In the genomic region with DNA sequence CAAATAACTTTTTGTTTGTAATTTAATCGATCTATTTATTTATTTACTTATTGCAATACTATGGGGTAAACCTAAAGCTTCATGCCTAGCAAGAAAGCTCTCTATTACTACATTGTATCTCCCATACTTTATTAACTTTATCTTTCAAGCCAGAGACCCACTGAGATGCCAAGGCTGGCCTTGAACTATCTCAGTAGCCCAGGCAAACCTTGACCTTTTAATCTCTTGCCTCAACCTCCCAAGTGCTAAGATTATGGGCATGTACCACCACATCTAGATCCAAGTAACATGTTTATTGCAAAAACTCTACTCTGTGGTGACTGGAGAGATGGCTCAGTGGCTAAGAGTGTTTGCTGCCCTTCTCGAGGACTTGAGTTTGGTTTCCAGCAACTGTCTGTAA, we compare ENCODE assay signal across 25 mouse cellular contexts. TPM values are rescaled to one million over a fixed set of nuclear protein-coding genes. Genes with fewer than 3 reads are reported as not detected.
A peak's percentile ranks its signal among the peaks of the same experiment; 100 is the strongest.
DNase-seq lines count a peak whose midpoint lies in the region; ATAC-seq and TF ChIP-seq lines count a peak whose summit lies in the region.
"Had no signal": no experiment of that assay in that cellular context is flagged by ENCODE, and none has a peak within 500 bp of the region (broad histone marks: within the 10 kb centered on the region; RNA-seq: fewer than 3 reads in every experiment).

No protein-coding gene starts in this region.

- no peak for TF ChIP-seq CTCF in liver, postnatal 0 days (IDR thresholded peaks at IDR 0.05; ENCODE audit: low read depth)
- no peak for TF ChIP-seq CTCF in liver, embryonic 14.5 days (IDR thresholded peaks at IDR 0.05; ENCODE audit: low read depth)
- TF ChIP-seq CTCF in forebrain, postnatal 0 days (IDR thresholded peaks at IDR 0.05; ENCODE audit: low read depth): no peak

- H3K27ac ChIP-seq in liver, embryonic 12.5 days: no peak overlapping the region
- no peak overlapping the region for H3K27ac ChIP-seq in liver, postnatal 0 days (ENCODE audit: low read depth)
- H3K27ac ChIP-seq in liver, embryonic 14.5 days: no peak overlapping the region
- no peak overlapping the region for H3K27ac ChIP-seq in forebrain, postnatal 0 days (ENCODE audit: low read depth, low read length)
- H3K27ac ChIP-seq: embryonic facial prominence, embryonic 10.5 days; embryonic facial prominence, embryonic 13.5 days; heart, adult 2 months; heart, embryonic 10.5 days; hindbrain, embryonic 13.5 days had no signal

- H3K9me3 ChIP-seq in liver, embryonic 12.5 days (replicated peaks): no peaks in the 10 kb centered on the region
- no peaks in the 10 kb centered on the region for H3K9me3 ChIP-seq in liver, postnatal 0 days (ENCODE audit: low read length)
- no peaks in the 10 kb centered on the region for H3K9me3 ChIP-seq in liver, embryonic 14.5 days (ENCODE audit: control insufficient read depth, low read length)
- no peaks in the 10 kb centered on the region for H3K9me3 ChIP-seq in forebrain, postnatal 0 days (ENCODE audit: low read length)
- H3K9me3 ChIP-seq: embryonic facial prominence, embryonic 10.5 days; embryonic facial prominence, embryonic 13.5 days; G1E; heart, embryonic 10.5 days; hindbrain, embryonic 13.5 days had no signal

- no peak for TF ChIP-seq EP300 in liver, postnatal 0 days (IDR thresholded peaks at IDR 0.05; ENCODE audit: low read depth)
- peak; percentile 53 for TF ChIP-seq EP300 in liver, embryonic 14.5 days (IDR thresholded peaks at IDR 0.05; ENCODE audit: low read depth)

- 56% methylated on average over 2 of the region's 2 CpGs for WGBS in liver, embryonic 12.5 days (ENCODE audit: insufficient replicate concordance)
- 65% methylated on average over 2 of the region's 2 CpGs for WGBS in liver, postnatal 0 days (ENCODE audit: insufficient replicate concordance)
- 48% methylated on average over 2 of the region's 2 CpGs for WGBS in liver, embryonic 14.5 days (ENCODE audit: insufficient replicate concordance)
- WGBS in forebrain, postnatal 0 days: 80% methylated on average over 2 of the region's 2 CpGs

- no peaks in the 10 kb centered on the region for H3K27me3 ChIP-seq in liver, embryonic 12.5 days (replicated peaks)
- H3K27me3 ChIP-seq in liver, postnatal 0 days (ENCODE audit: insufficient read depth, low read length): no peaks in the 10 kb centered on the region
- H3K27me3 ChIP-seq in liver, embryonic 14.5 days (ENCODE audit: control insufficient read depth, insufficient read depth, low read length): no peaks in the 10 kb centered on the region
- no peaks in the 10 kb centered on the region for H3K27me3 ChIP-seq in forebrain, postnatal 0 days (ENCODE audit: insufficient read depth, low read length)
- H3K27me3 ChIP-seq: CH12.LX; embryonic facial prominence, embryonic 13.5 days; hindbrain, embryonic 13.5 days had no signal

- peaks cover 7% of the 10 kb centered on the region for H3K4me1 ChIP-seq in liver, embryonic 12.5 days
- no peaks in the 10 kb centered on the region for H3K4me1 ChIP-seq in liver, postnatal 0 days (ENCODE audit: insufficient read depth)
- H3K4me1 ChIP-seq in liver, embryonic 14.5 days (replicated peaks; ENCODE audit: control insufficient read depth in 2 of 2, insufficient read depth in 2 of 2, low read length in 1 of 2): peaks cover 3 to 4% of the 10 kb centered on the region in 2 experiments; a peak in 2 of 4 replicates
- H3K4me1 ChIP-seq in forebrain, postnatal 0 days (ENCODE audit: insufficient read depth): no peaks in the 10 kb centered on the region
- H3K4me1 ChIP-seq: embryonic facial prominence, embryonic 13.5 days; heart, embryonic 10.5 days; hindbrain, embryonic 13.5 days had no signal

- ATAC-seq in liver, embryonic 12.5 days: peak; percentile 63
- no peak for ATAC-seq in liver, postnatal 0 days
- peak; percentile 76 for ATAC-seq in erythroblast, adult 5-6 weeks (replicated peaks; ENCODE audit: low FRiP score, poor library complexity, severe bottlenecking)
- ATAC-seq in liver, embryonic 14.5 days (ENCODE audit: insufficient read depth): peak; percentile 33; the same call in 1 of the 2 replicates
- peak; percentile 90 for ATAC-seq in megakaryocyte-erythroid progenitor cell, adult 5-6 weeks (replicated peaks; ENCODE audit: low FRiP score, low TSS enrichment, poor library complexity, severe bottlenecking)
- no peak for ATAC-seq in forebrain, postnatal 0 days
- ATAC-seq: forebrain, embryonic 14.5 days; hindbrain, embryonic 16.5 days had no signal

- no peak for DNase-seq in liver, postnatal 0 days
- no peak for DNase-seq in liver, embryonic 14.5 days (ENCODE audit: low read depth in 3 of 3, low spot score in 3 of 3)
- DNase-seq in forebrain, postnatal 0 days: no peak
- no peak for DNase-seq in cerebellum, postnatal 14 days
- DNase-seq: adrenal gland, adult 2 months; adrenal gland, postnatal 14 days; B cell, adult 2 months; cerebellum, adult 11 months; cerebellum, adult 2 months; cerebellum, adult 9-11 months; cerebellum, postnatal 36 days; embryo, embryonic 11 days; gastrocnemius, postnatal 36 days; heart, adult 2 months had no signal

- no peak overlapping the region for H3K9ac ChIP-seq in liver, embryonic 12.5 days
- no peak overlapping the region for H3K9ac ChIP-seq in liver, postnatal 0 days (replicated peaks)
- H3K9ac ChIP-seq in liver, embryonic 14.5 days (replicated peaks): no peak overlapping the region
- no peak overlapping the region for H3K9ac ChIP-seq in forebrain, postnatal 0 days
- H3K9ac ChIP-seq: embryonic facial prominence, embryonic 13.5 days; hindbrain, embryonic 13.5 days had no signal

- H3K4me3 ChIP-seq in liver, embryonic 12.5 days: no peak overlapping the region
- no peak overlapping the region for H3K4me3 ChIP-seq in liver, postnatal 0 days (ENCODE audit: low read depth, low read length)
- no peak overlapping the region for H3K4me3 ChIP-seq in liver, embryonic 14.5 days (ENCODE audit: insufficient read depth in 1 of 2, low read depth in 2 of 2, low read length in 2 of 2)
- H3K4me3 ChIP-seq in forebrain, postnatal 0 days (ENCODE audit: low read depth, low read length): no peak overlapping the region
- H3K4me3 ChIP-seq: embryonic facial prominence, embryonic 10.5 days; embryonic facial prominence, embryonic 13.5 days; heart, adult 2 months; heart, embryonic 10.5 days; hindbrain, embryonic 13.5 days had no signal

- no peak overlapping the region for H3K4me2 ChIP-seq in liver, embryonic 12.5 days
- H3K4me2 ChIP-seq in liver, postnatal 0 days (ENCODE audit: low read depth, low read length): no peak overlapping the region
- H3K4me2 ChIP-seq in liver, embryonic 14.5 days (ENCODE audit: low read depth): no peak overlapping the region
- no peak overlapping the region for H3K4me2 ChIP-seq in forebrain, postnatal 0 days (ENCODE audit: low read depth)
- H3K4me2 ChIP-seq: embryonic facial prominence, embryonic 13.5 days; hindbrain, embryonic 13.5 days had no signal

- no peaks in the 10 kb centered on the region for H3K36me3 ChIP-seq in liver, embryonic 12.5 days
- H3K36me3 ChIP-seq in liver, postnatal 0 days (replicated peaks; ENCODE audit: insufficient read depth, low read length): no peaks in the 10 kb centered on the region
- no peaks in the 10 kb centered on the region for H3K36me3 ChIP-seq in liver, embryonic 14.5 days (replicated peaks; ENCODE audit: control insufficient read depth, insufficient read depth, low read depth)
- no peaks in the 10 kb centered on the region for H3K36me3 ChIP-seq in forebrain, postnatal 0 days (ENCODE audit: insufficient read depth)
- H3K36me3 ChIP-seq: embryonic facial prominence, embryonic 10.5 days; embryonic facial prominence, embryonic 13.5 days; G1E; heart, embryonic 10.5 days; hindbrain, embryonic 13.5 days had no signal

RNA-seq across cellular contexts. Expression of gene Bicd2, which starts 8.1 kb away (rescaled TPM):
- 14.7 and 15.2 TPM in 2 replicates for polyA plus RNA-seq in liver, embryonic 12.5 days (2016; fragmentation: Nextera tagmentation; extraction: Ambion mirVana)
- 4.9 and 5.8 TPM in 2 replicates for polyA plus RNA-seq in liver, postnatal 0 days (2015; fragmentation: Nextera tagmentation; extraction: Ambion mirVana)
- 4.4 and 6.3 TPM in 2 replicates for total RNA-seq in erythroblast, adult 5-6 weeks (2015; ENCODE audit: low replicate concordance)
- total RNA-seq in erythroblast, adult 5-6 weeks (2017; ENCODE audit: low replicate concordance): 9.1 and 15.9 TPM in 2 replicates
- 5.6 and 6.4 TPM in 2 replicates for polyA plus RNA-seq in liver, embryonic 14.5 days (2012; rRNA removed)
- 5.9 and 7.0 TPM in 2 replicates for polyA plus RNA-seq in liver, embryonic 14.5 days (2014; fragmentation: Nextera tagmentation; extraction: Ambion mirVana)
- total RNA-seq in megakaryocyte-erythroid progenitor cell, adult 5-6 weeks (2014; fragmentation: Nextera tagmentation): 14.8 and 16.1 TPM in 2 replicates
- 18.3 and 26.2 TPM in 2 replicates for total RNA-seq in megakaryocyte-erythroid progenitor cell, adult 5-6 weeks (2017)
- 40.9 and 50.9 TPM in 2 replicates for total RNA-seq in forebrain, postnatal 0 days (2014; rRNA removed)
- 20.8 and 23.7 TPM in 2 replicates for polyA plus RNA-seq in forebrain, postnatal 0 days (2015; fragmentation: Nextera tagmentation; extraction: Ambion mirVana)

RNA-seq across cellular contexts. Expression of gene Fgd3, which starts 13.1 kb away (rescaled TPM):
- polyA plus RNA-seq in liver, embryonic 12.5 days (2016; fragmentation: Nextera tagmentation; extraction: Ambion mirVana): 0.32 and 0.49 TPM in 2 replicates
- polyA plus RNA-seq in liver, postnatal 0 days (2015; fragmentation: Nextera tagmentation; extraction: Ambion mirVana): 0.57 and 0.62 TPM in 2 replicates
- total RNA-seq in erythroblast, adult 5-6 weeks (2015; ENCODE audit: low replicate concordance): 3.1 and 3.3 TPM in 2 replicates
- total RNA-seq in erythroblast, adult 5-6 weeks (2017; ENCODE audit: low replicate concordance): 5.9 and 6.7 TPM in 2 replicates
- polyA plus RNA-seq in liver, embryonic 14.5 days (2012; rRNA removed): 0.50 and 0.64 TPM in 2 replicates
- 0.11 TPM in 2 replicates for polyA plus RNA-seq in liver, embryonic 14.5 days (2014; fragmentation: Nextera tagmentation; extraction: Ambion mirVana)
- 4.5 and 5.0 TPM in 2 replicates for total RNA-seq in megakaryocyte-erythroid progenitor cell, adult 5-6 weeks (2014; fragmentation: Nextera tagmentation)
- total RNA-seq in megakaryocyte-erythroid progenitor cell, adult 5-6 weeks (2017): 4.6 and 5.2 TPM in 2 replicates
- 14.0 and 17.2 TPM in 2 replicates for total RNA-seq in forebrain, postnatal 0 days (2014; rRNA removed)
- polyA plus RNA-seq in forebrain, postnatal 0 days (2015; fragmentation: Nextera tagmentation; extraction: Ambion mirVana): 2.0 and 2.8 TPM in 2 replicates

Comparison
In these comparisons a context has a peak if more than half of its experiments do, and no peak if none do; other contexts are left out.
1. ATAC-seq: peak in liver, embryonic 12.5 days (single experiment), erythroblast, adult 5-6 weeks (single experiment), liver, embryonic 14.5 days (single experiment) and megakaryocyte-erythroid progenitor cell, adult 5-6 weeks (single experiment); none in liver, postnatal 0 days (single experiment) and forebrain, postnatal 0 days (single experiment).